Mouse (Mus musculus) stomach, postnatal 0 days (tissue): ENCODE measurements around the gene Arhgef25.

ENCODE experiments used
- CTCF ChIP-seq: IDR thresholded peaks from 2 replicates; pipeline ENCODE4 v1.5.1; 2016; ENCODE audit warnings: antibody characterized with exemption, low read depth, mild to moderate bottlenecking, moderate library complexity
- EP300 ChIP-seq: optimal IDR thresholded peaks from 2 replicates; pipeline ENCODE3; 2016; ENCODE audit warnings: antibody characterized with exemption

DNA sequence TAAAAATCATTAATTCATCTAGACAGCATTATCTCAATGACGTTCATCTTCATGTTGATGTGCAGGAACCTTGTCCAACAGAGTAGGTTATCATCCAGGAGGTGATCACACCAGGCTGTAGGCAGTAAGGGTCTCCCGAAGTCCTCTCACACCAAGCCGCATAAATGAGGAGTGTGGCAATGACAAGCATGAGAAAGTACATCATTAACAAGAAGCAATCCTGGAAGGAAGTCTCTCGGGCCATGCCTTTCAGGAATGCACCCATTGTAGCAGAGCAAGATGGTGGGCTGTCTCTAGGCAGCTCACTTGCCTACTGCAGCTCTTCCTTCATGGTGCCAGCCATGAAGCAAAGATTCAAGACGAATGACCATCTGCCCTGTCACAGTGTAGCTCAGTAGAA is 35.2 kb downstream of the Arhgef25 start:
- TF ChIP-seq CTCF (no peak), EP300 (no peak)
